Mouse (Mus musculus) E14TG2a.4 (cell line): ENCODE results near the gene Tcp11.

Experiments used
- CTCF ChIP-seq: conservative IDR thresholded peaks from 2 replicates; pipeline ENCODE4 v1.5.1; 2014; ENCODE audit warnings: low read length
- POU5F1 ChIP-seq: IDR thresholded peaks from 2 replicates; pipeline ENCODE4 v1.6.1; 2014; ENCODE audit warnings: low read length, borderline replicate concordance

- no peak for TF ChIP-seq CTCF
- TF ChIP-seq POU5F1, result no peak
Measured at GRCm38 (mm10) chr17:28096418-28096817, 16.0 kb upstream of the Tcp11 start.
